Mouse (Mus musculus): ENCODE results near the gene C87436. TPM values are rescaled to one million over a fixed set of nuclear protein-coding genes. Genes with fewer than 3 reads are reported as not detected.

Gene C87436
- polyA plus RNA-seq, 1 experiment = 16.6 TPM

DNA sequence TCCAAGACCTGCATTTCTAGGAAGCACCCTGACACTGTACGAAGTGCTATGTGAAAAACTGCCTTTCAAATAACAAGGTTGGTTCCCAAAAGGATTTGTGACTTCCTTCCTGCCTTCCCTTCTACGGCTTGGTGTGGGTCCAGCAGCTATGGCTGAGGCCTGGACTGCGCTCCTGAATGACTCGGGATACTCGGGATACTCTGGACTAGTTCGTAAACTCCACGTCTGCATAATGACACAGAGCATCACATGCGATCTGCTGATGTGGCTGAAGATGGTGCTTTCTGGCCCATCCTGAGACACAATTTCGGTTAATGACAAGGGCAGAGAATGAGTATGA, 33.6 kb downstream of the C87436 start:
- Histone ChIP-seq H3K36me3 (ENCODE audit: control insufficient read depth, insufficient read depth, low read length) (0 out of 2 replicates have a peak, but pooled peaks cover 3% of the 10 kb centered on the region), H3K27me3 (ENCODE audit: control insufficient read depth, insufficient read depth, low read length) (no peaks in the 10 kb centered on the region), H3K27ac (ENCODE audit: control insufficient read depth, insufficient read depth, low read length) (peak overlapping the region; percentile 22), H3K4me1 (replicated peaks; ENCODE audit: control insufficient read depth, insufficient read depth, low read length) (peaks cover 18% of the 10 kb centered on the region), H3K4me3 (ENCODE audit: control insufficient read depth, insufficient read depth, low read length) (peak overlapping the region; percentile 50)
- no peak for TF ChIP-seq POLR2A (IDR thresholded peaks at IDR 0.05; ENCODE audit: control insufficient read depth, extremely low read depth, insufficient read depth, low read length, poor library complexity)
- TF ChIP-seq CTCF (IDR thresholded peaks at IDR 0.05; ENCODE audit: borderline replicate concordance, control insufficient read depth, extremely low read depth, insufficient read depth, low read length, poor library complexity) = no peak
- peak; percentile 9 for DNase-seq
- 6% methylated on average over 9 of the region's 9 CpGs for WGBS

DNA sequence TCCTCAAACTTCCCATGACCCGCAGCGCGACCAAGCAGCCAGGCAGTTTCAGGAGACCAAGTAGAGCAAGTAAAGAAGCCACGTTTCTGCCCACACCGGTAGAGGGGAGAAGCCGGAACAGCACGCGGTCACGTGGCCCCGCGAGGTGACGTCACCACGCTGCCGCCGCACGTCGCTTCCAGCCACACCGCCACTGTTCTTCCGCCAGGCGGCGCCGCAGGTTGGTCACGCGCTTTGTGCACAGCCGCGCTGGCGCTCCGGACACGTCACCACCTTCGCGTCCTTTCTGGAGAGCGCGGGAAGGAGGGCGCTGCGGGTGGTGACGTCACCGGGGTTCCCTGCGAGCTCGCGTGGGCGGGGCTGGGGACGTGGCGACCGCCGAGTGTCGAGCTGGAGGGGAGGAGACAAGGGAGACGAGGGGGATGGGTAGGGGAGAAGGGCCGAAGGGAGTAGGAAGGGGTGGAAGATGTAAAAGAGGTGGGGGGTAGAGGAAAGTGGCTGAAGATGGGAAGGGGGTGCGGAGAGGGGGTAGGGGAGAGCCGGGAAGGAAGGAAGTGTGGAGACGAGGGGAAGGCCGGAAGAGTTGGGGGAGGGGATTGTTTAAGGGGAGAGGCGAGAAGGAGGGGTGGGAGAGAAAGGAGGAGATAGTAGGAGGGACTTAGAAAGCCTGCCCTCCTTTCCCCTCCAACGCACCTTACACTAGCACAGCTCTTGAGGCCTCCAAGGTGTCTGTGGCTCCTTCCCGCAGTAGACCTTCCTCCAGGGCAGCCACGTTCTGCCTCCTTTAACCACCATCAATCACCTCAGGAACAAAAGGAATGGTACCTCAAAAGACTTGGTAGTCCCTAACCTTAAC, 34.2 kb downstream of the C87436 start:
- WGBS = under 1% methylated on average over 56 of the region's 56 CpGs
- peak; percentile 97 for TF ChIP-seq CTCF (IDR thresholded peaks at IDR 0.05; ENCODE audit: borderline replicate concordance, control insufficient read depth, extremely low read depth, insufficient read depth, low read length, poor library complexity)
- peak; percentile 67 for TF ChIP-seq POLR2A (IDR thresholded peaks at IDR 0.05; ENCODE audit: control insufficient read depth, extremely low read depth, insufficient read depth, low read length, poor library complexity)
- peak; percentile 100 for DNase-seq
- Histone ChIP-seq H3K4me3 (ENCODE audit: control insufficient read depth, insufficient read depth, low read length) (peak overlapping the region; percentile 53), H3K27me3 (ENCODE audit: control insufficient read depth, insufficient read depth, low read length) (no peaks in the 10 kb centered on the region), H3K4me1 (replicated peaks; ENCODE audit: control insufficient read depth, insufficient read depth, low read length) (peaks cover 18% of the 10 kb centered on the region), H3K27ac (ENCODE audit: control insufficient read depth, insufficient read depth, low read length) (peak overlapping the region; percentile 73), H3K36me3 (ENCODE audit: control insufficient read depth, insufficient read depth, low read length) (0 out of 2 replicates have a peak, but pooled peaks cover 3% of the 10 kb centered on the region)

DNA sequence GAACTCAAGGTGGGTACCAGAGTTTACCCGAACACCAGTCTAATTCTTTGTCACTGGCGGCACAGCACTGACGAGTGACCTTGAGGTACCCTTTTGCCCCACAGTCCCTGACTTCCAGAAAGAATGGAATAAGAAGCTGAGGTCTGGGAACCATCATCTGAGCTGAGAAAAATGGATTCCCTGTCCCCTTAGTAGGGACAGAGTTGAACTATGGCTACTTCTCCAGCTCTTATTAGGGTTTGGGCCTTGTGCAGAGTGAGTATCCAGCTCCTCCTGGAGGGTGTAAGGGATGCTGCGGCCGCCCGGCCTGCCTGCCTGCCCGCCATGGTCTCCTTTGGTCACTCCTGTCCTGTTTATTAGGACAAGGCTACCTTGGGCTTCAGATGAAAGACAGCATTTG, 34.9 kb downstream of the C87436 start:
- Histone ChIP-seq H3K4me3 (ENCODE audit: control insufficient read depth, insufficient read depth, low read length) (peak overlapping the region; percentile 53; the same call in 1 of the 2 replicates), H3K27ac (ENCODE audit: control insufficient read depth, insufficient read depth, low read length) (peak overlapping the region; percentile 73), H3K36me3 (ENCODE audit: control insufficient read depth, insufficient read depth, low read length) (0 out of 2 replicates have a peak, but pooled peaks cover 3% of the 10 kb centered on the region), H3K27me3 (ENCODE audit: control insufficient read depth, insufficient read depth, low read length) (no peaks in the 10 kb centered on the region), H3K4me1 (replicated peaks; ENCODE audit: control insufficient read depth, insufficient read depth, low read length) (peaks cover 18% of the 10 kb centered on the region)
- DNase-seq = no peak
- TF ChIP-seq CTCF (IDR thresholded peaks at IDR 0.05; ENCODE audit: borderline replicate concordance, control insufficient read depth, extremely low read depth, insufficient read depth, low read length, poor library complexity) (no peak), POLR2A (IDR thresholded peaks at IDR 0.05; ENCODE audit: control insufficient read depth, extremely low read depth, insufficient read depth, low read length, poor library complexity) (no peak; the same call in 1 of the 2 replicates)
- 85% methylated on average over 7 of the region's 7 CpGs for WGBS

DNA sequence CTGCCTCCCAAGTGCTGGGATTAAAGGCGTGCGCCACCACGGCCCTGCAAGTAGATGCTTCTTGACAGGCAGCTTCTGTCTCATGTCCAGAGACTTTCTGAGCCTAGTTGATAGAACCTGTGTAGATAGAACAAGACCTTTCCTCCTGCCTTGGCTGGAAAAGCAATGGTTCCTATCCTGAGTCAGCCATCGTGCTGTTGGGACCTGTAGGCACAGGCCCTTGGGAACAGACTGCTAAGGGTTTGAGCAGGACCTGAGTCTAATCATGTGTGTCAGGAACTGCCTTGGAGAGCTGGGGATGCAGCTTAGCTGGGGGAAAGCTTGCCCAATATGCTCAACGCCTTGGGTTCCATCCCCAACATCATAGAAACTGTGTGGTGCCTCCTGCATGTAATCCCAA, 35.9 kb downstream of the C87436 start:
- Histone ChIP-seq H3K4me3 (ENCODE audit: control insufficient read depth, insufficient read depth, low read length) (no peak overlapping the region), H3K4me1 (replicated peaks; ENCODE audit: control insufficient read depth, insufficient read depth, low read length) (peaks cover 24% of the 10 kb centered on the region), H3K27me3 (ENCODE audit: control insufficient read depth, insufficient read depth, low read length) (no peaks in the 10 kb centered on the region), H3K27ac (ENCODE audit: control insufficient read depth, insufficient read depth, low read length) (no peak overlapping the region), H3K36me3 (ENCODE audit: control insufficient read depth, insufficient read depth, low read length) (0 out of 2 replicates have a peak, but pooled peaks cover 3% of the 10 kb centered on the region)
- TF ChIP-seq POLR2A (IDR thresholded peaks at IDR 0.05; ENCODE audit: control insufficient read depth, extremely low read depth, insufficient read depth, low read length, poor library complexity) = no peak
- no peak for TF ChIP-seq CTCF (IDR thresholded peaks at IDR 0.05; ENCODE audit: borderline replicate concordance, control insufficient read depth, extremely low read depth, insufficient read depth, low read length, poor library complexity)
- no peak for DNase-seq
- WGBS = 97% methylated on average over 5 of the region's 5 CpGs

DNA sequence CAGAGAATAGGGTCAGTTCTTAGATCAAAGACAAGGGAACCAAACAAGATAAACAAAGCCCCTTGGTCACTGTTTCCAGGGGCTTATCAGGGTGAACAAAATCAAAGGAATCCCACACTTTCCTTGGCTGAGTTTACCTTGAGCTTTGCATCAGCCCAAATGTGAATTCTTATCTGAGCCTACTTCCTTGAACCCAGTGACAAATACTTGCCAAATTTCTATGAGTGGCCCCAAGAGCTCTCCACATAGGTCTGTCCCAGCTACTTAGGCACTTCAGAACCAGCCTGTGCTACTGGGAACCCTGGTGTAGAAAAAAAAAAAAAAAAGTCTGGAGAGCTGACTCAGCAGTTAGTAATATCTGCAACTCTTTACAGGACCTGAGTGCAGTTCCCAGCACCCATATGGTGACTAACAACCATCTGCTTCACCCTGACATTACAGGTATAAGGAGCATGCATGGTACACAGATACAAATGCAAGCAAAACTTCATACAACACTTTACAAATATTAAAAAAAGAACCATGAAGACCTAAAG, 36.5 kb downstream of the C87436 start:
- no peaks in the 10 kb centered on the region for H3K27me3 ChIP-seq (ENCODE audit: control insufficient read depth, insufficient read depth, low read length)
- H3K4me1 ChIP-seq (replicated peaks; ENCODE audit: control insufficient read depth, insufficient read depth, low read length) = peaks cover 24% of the 10 kb centered on the region
- H3K36me3 ChIP-seq (ENCODE audit: control insufficient read depth, insufficient read depth, low read length) = 0 out of 2 replicates have a peak, but pooled peaks cover 3% of the 10 kb centered on the region
- H3K4me3 ChIP-seq (ENCODE audit: control insufficient read depth, insufficient read depth, low read length) = no peak overlapping the region
- no peak for TF ChIP-seq POLR2A (IDR thresholded peaks at IDR 0.05; ENCODE audit: control insufficient read depth, extremely low read depth, insufficient read depth, low read length, poor library complexity)
- no peak overlapping the region for H3K27ac ChIP-seq (ENCODE audit: control insufficient read depth, insufficient read depth, low read length)
- DNase-seq = no peak

DNA sequence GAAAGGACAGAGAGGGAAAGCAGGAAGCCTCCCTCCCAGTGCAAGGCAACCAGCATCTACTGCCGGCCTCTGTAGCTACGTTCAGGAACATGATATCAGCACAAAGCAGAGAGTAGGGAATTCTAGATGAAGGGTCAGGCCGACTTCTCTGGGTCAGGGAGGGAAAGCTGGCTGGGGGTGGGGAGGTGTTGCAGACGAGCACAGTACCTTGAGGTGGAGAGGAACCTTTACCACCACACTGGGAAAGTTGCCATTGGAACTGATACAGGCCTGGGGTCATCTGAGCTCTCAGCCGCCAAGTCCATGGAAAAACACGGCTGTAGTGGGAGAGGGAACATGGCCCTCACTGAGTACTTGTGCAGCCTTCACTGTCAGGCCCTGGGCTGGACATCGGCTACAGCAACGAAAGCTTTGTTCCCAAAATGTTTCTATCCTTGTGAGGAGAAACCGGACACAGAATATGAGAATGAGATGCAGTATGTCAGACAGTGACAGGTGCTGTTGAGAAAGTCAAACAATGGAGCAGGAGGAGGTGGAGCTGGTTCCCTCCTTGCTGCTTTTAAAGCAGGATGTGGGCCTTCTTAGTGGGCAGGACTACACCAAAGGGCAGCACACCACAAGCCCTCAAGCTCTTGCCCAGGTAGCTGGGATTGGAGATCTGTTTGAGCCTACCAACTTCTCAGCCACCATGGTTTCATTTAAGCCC, 37.4 kb downstream of the C87436 start:
- H3K36me3 ChIP-seq (ENCODE audit: control insufficient read depth, insufficient read depth, low read length) = no peaks in the 10 kb centered on the region
- 86% methylated on average over 9 of the region's 9 CpGs for WGBS
- H3K4me1 ChIP-seq (replicated peaks; ENCODE audit: control insufficient read depth, insufficient read depth, low read length) = peaks cover 24% of the 10 kb centered on the region
- no peaks in the 10 kb centered on the region for H3K27me3 ChIP-seq (ENCODE audit: control insufficient read depth, insufficient read depth, low read length)
- no peak for DNase-seq
- H3K4me3 ChIP-seq (ENCODE audit: control insufficient read depth, insufficient read depth, low read length) = no peak overlapping the region
- H3K27ac ChIP-seq (ENCODE audit: control insufficient read depth, insufficient read depth, low read length) = no peak overlapping the region
- TF ChIP-seq POLR2A (IDR thresholded peaks at IDR 0.05; ENCODE audit: control insufficient read depth, extremely low read depth, insufficient read depth, low read length, poor library complexity) (no peak), CTCF (IDR thresholded peaks at IDR 0.05; ENCODE audit: borderline replicate concordance, control insufficient read depth, extremely low read depth, insufficient read depth, low read length, poor library complexity) (no peak)

Measured in thymus, adult 2 months (tissue).